Mouse (Mus musculus) embryonic fibroblast, embryonic 13.5 days (primary cell): ENCODE measurements around the gene Msi2.

Source experiments
- CTCF ChIP-seq: IDR thresholded peaks from 2 replicates; pipeline ENCODE4 v1.5.1; 2011; ENCODE audit warnings: mild to moderate bottlenecking, control low read depth, low read length, moderate library complexity, borderline replicate concordance; ENCODE audit not compliant: insufficient read depth
- POLR2A ChIP-seq: IDR thresholded peaks from 2 replicates; pipeline ENCODE4 v1.6.1; 2011; ENCODE audit warnings: low read depth, mild to moderate bottlenecking, control low read depth, low read length, moderate library complexity

DNA sequence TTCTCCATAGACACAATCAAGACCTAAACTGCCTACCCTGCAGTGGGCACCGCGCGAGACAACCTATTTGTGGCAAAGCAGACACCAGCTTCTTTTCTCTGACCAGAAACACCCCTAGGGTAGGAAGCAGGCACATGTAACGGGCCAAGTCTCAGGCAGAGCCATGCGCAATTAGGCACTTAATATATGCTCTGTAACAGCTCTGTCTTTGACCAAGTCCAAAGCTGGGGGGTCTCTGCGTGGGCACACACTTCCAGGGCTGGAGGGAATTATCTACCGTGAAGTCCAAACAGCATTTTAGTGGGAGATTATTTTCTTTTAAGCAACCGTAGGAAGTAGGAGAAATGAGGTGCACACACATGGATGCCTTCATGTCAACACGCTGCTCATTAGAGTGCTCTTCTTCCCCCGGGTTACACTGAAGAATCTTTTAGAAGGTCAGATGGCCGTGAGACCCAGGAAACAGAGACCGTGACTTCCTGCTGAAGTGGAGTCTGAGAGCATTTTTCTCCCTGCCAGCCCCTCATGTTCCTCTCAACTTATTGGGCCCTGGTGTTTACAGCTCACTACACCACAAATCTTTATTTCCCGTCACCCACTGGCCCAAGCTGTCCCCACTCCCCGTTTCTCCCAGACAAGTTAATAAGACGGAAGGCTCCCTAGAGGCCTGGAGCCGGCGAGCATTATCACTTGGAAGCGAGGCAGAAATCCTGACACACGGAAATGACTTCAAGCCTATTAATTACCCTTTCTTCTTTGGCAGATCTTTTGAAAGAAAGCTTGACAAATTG, 258.2 kb downstream of the Msi2 start:
- TF ChIP-seq CTCF (no peak), POLR2A (no peak)
